Mouse (Mus musculus) forebrain, embryonic 10.5 days (tissue): ENCODE results near the gene Atn1. TPM values are rescaled to one million over a fixed set of nuclear protein-coding genes. Genes with fewer than 3 reads are reported as not detected.

Source experiments
- DNase-seq: peaks from one replicate; pipeline ENCODE4 v3.0.0-alpha.2; 2017; ENCODE audit warnings: low spot score; ENCODE audit errors: extremely low spot score
- H3K27ac ChIP-seq: fragments of 300-500 bp; sonication (generic); 2 replicates; pipeline ENCODE4 v1.5.1; 2016; ENCODE audit warnings: mild to moderate bottlenecking
- H3K27me3 ChIP-seq: fragments of 300-500 bp; sonication (generic); 2 replicates; pipeline ENCODE4 v1.6.1; 2016; ENCODE audit warnings: mild to moderate bottlenecking; ENCODE audit not compliant: poor library complexity, severe bottlenecking
- H3K36me3 ChIP-seq: fragments of 300-500 bp; sonication (generic); replicated peaks from 2 replicates; pipeline ENCODE4 v1.6.1; 2016; ENCODE audit warnings: mild to moderate bottlenecking, moderate library complexity
- H3K4me1 ChIP-seq: fragments of 300-500 bp; sonication (generic); 2 replicates; pipeline ENCODE4 v1.6.1; 2016
- H3K4me3 ChIP-seq: fragments of 300-500 bp; sonication (generic); 2 replicates; pipeline ENCODE4 v1.5.1; 2016; ENCODE audit warnings: mild to moderate bottlenecking, moderate library complexity
- H3K9me3 ChIP-seq: fragments of 300-500 bp; sonication (generic); 2 replicates; pipeline ENCODE4 v1.6.1; 2016; ENCODE audit warnings: mild to moderate bottlenecking, moderate library complexity
- WGBS: fragments of 180-500 bp; shearing (Covaris S2); methylation state at CpG from one replicate; pipeline ENCODE4 v1.1.7; 2016; 5-methylcytosine and 5-hydroxymethylcytosine counted together
- microRNA counts: library from miRNA; unstranded; fragments of <30 nt; microRNA quantifications from one replicate; lab custom pipeline; 2017
- microRNA-seq: library from miRNA; unstranded; fragments of <30 nt; microRNA quantifications from one replicate; pipeline ENCODE4, GENCODE M21; 2017
- polyA plus RNA-seq: library from polyadenylated mRNA; unstranded; fragments of >200 nt; fragmentation: Nextera tagmentation; extraction: Ambion mirVana; gene quantifications from 2 replicates; pipeline ENCODE4 v1.2.1, GENCODE M21; 2016

Atn1 gene
- polyA plus RNA-seq, 1 experiment from 2014 or later = 12.5 TPM

GRCm38 (mm10) chr6:124694166-124694955 lies 62.0 kb downstream of the Atn1 start:
- Histone ChIP-seq H3K4me3 (no peak overlapping the region), H3K9me3 (no peaks in the 10 kb centered on the region), H3K4me1 (peaks cover 9% of the 10 kb centered on the region), H3K27ac (no peak overlapping the region), H3K36me3 (peaks cover 10% of the 10 kb centered on the region), H3K27me3 (no peaks in the 10 kb centered on the region)
- DNase-seq = no peak
- WGBS = 89% methylated on average over 15 of the region's 15 CpGs

- no peak for DNase-seq
- Histone ChIP-seq H3K4me1 (peaks cover 9% of the 10 kb centered on the region), H3K4me3 (no peak overlapping the region), H3K27ac (no peak overlapping the region), H3K9me3 (no peaks in the 10 kb centered on the region), H3K36me3 (peaks cover under 1% of the 10 kb centered on the region; the same call in 1 of the 2 replicates), H3K27me3 (no peaks in the 10 kb centered on the region)
- WGBS = 80% methylated on average over 15 of the region's 15 CpGs
Observed at GRCm38 (mm10) chr6:124693243-124693981, 62.9 kb downstream of the Atn1 start.

MicroRNAs encoded within 50 kb of the gene (microRNA counts, 519-probe panel; counts per million panel counts)
- microRNA mmu-miR-141 (lab: Ali Mortazavi, UCI) = 341 counts per million, percentile 65 among the panel's probes with 10 or more counts
- microRNA mmu-miR-200c (lab: Ali Mortazavi, UCI) = 4,809 counts per million, percentile 82 among the panel's probes with 10 or more counts

Small RNAs within 50 kb of the gene (microRNA-seq; reads per million reads assigned to microRNA genes)
- gene Mir141 (272 reads per million, percentile 58 among the genes with 10 or more reads in this experiment), gene Mir200c (1,264 reads per million, percentile 76 among the genes with 10 or more reads in this experiment)

Other genes with a start within 250 kb of the Atn1 start
- 0.06 and 0.15 TPM in 2 replicates for gene C1ra, start 244.1 kb downstream of the Atn1 start, polyA plus RNA-seq
- gene C1s1, start 214.2 kb downstream of the Atn1 start, polyA plus RNA-seq = 0.20 and 0.42 TPM in 2 replicates
- not detected in 2 replicates for gene C1rb, start 186.2 kb downstream of the Atn1 start, polyA plus RNA-seq
- gene C1s2, start 120.4 kb downstream of the Atn1 start, polyA plus RNA-seq = 0.05 TPM in 1 of 2 replicates, not detected in the other
- 38.8 and 44.1 TPM in 2 replicates for gene Lpcat3, start 93.5 kb downstream of the Atn1 start, polyA plus RNA-seq
- 255 and 270 TPM in 2 replicates for gene Emg1, start 44.3 kb downstream of the Atn1 start, polyA plus RNA-seq
- gene Phb2, start 44.2 kb downstream of the Atn1 start, polyA plus RNA-seq = 490 and 492 TPM in 2 replicates
- 4.8 and 5.2 TPM in 2 replicates for gene Ptpn6, start 17.8 kb downstream of the Atn1 start, polyA plus RNA-seq
- 397 and 415 TPM in 2 replicates for gene Grcc10, start 15.2 kb downstream of the Atn1 start, polyA plus RNA-seq
- gene Gm45234, start 503 bp downstream of the Atn1 start, polyA plus RNA-seq = not detected in 2 replicates
- gene Eno2, start 13.1 kb upstream of the Atn1 start, polyA plus RNA-seq = 4.0 and 4.4 TPM in 2 replicates
- 4.9 and 5.3 TPM in 2 replicates for gene Lrrc23, start 23.2 kb upstream of the Atn1 start, polyA plus RNA-seq
- 7.4 and 8.9 TPM in 2 replicates for gene Spsb2, start 52.1 kb upstream of the Atn1 start, polyA plus RNA-seq
- gene Tpi1, start 57.8 kb upstream of the Atn1 start, polyA plus RNA-seq = 1,048 and 1,068 TPM in 2 replicates
- gene Usp5, start 73.0 kb upstream of the Atn1 start, polyA plus RNA-seq = 214 and 215 TPM in 2 replicates
- 271 and 298 TPM in 2 replicates for gene Cdca3, start 73.0 kb upstream of the Atn1 start, polyA plus RNA-seq
- gene Gnb3, start 83.8 kb upstream of the Atn1 start, polyA plus RNA-seq = 0.32 and 0.42 TPM in 2 replicates
- gene P3h3, start 101.2 kb upstream of the Atn1 start, polyA plus RNA-seq = 9.7 TPM in 2 replicates
- gene Gpr162, start 107.5 kb upstream of the Atn1 start, polyA plus RNA-seq = 2.1 and 2.5 TPM in 2 replicates
- gene Cd4, start 131.7 kb upstream of the Atn1 start, polyA plus RNA-seq = 0.17 TPM in 1 of 2 replicates, not detected in the other
- 0.76 and 0.88 TPM in 2 replicates for gene Lag3, start 155.2 kb upstream of the Atn1 start, polyA plus RNA-seq
- gene Ptms, start 163.6 kb upstream of the Atn1 start, polyA plus RNA-seq = 218 and 224 TPM in 2 replicates
- gene Mlf2, start 174.9 kb upstream of the Atn1 start, polyA plus RNA-seq = 388 and 398 TPM in 2 replicates
- 136 and 143 TPM in 2 replicates for gene Cops7a, start 209.0 kb upstream of the Atn1 start, polyA plus RNA-seq
- 1.4 and 1.7 TPM in 2 replicates for gene Pianp, start 240.2 kb upstream of the Atn1 start, polyA plus RNA-seq